Mouse (Mus musculus): ENCODE data around the gene Acsl5.

- TF ChIP-seq CTCF (IDR thresholded peaks at IDR 0.05; ENCODE audit: low read depth) (no peak), EP300 (optimal IDR thresholded peaks at IDR 0.05) (no peak)
Observed at GRCm38 (mm10) chr19:55241186-55241645, 10.5 kb upstream of the Acsl5 start, which contains the start of gene Gucy2g.
